Mouse (Mus musculus): ENCODE data around the gene Sar1a. TPM values are rescaled to one million over a fixed set of nuclear protein-coding genes. Genes with fewer than 3 reads are reported as not detected.

Gene Sar1a
- 135 and 146 TPM in 2 replicates for polyA plus RNA-seq (2015; fragmentation: Nextera tagmentation; extraction: Ambion mirVana)

- Histone ChIP-seq H3K4me1 (replicated peaks; ENCODE audit: control insufficient read depth, insufficient read depth) (no peaks in the 10 kb centered on the region; the same call in 1 of the 2 replicates), H3K4me3 (ENCODE audit: low read depth, low read length) (peak within 1 kb of the TSS; percentile 91), H3K27ac (replicated peaks) (peak within 1 kb of the TSS; percentile 93), H3K9ac (ENCODE audit: low read length) (peak within 1 kb of the TSS; percentile 96), H3K27me3 (ENCODE audit: control insufficient read depth, insufficient read depth, low read length) (no peaks in the 10 kb centered on the region), H3K36me3 (ENCODE audit: control insufficient read depth, insufficient read depth, low read length) (no peaks in the 10 kb centered on the region), H3K4me2 (replicated peaks; ENCODE audit: low read depth) (peak within 1 kb of the TSS; percentile 77), H3K9me3 (ENCODE audit: control insufficient read depth, low read length) (no peaks in the 10 kb centered on the region)
- ATAC-seq (ENCODE audit: low FRiP score, low TSS enrichment): peak; percentile 100
- DNase-seq (ENCODE audit: low spot score): peak; percentile 99
- WGBS: under 1% methylated on average over 80 of the region's 84 CpGs
- TF ChIP-seq EP300 (optimal IDR thresholded peaks at IDR 0.05) (no peak), CTCF (IDR thresholded peaks at IDR 0.05; ENCODE audit: low read depth) (no peak)
Measured at GRCm38 (mm10) chr10:61680015-61680913, at the start of gene Sar1a. Gene Sar1a, plus strand, starts transcription at chr10:61680299.

- H3K27ac ChIP-seq (replicated peaks): no peak overlapping the region
- H3K9ac ChIP-seq (ENCODE audit: low read length): no peak overlapping the region
- H3K36me3 ChIP-seq (ENCODE audit: control insufficient read depth, insufficient read depth, low read length): no peaks in the 10 kb centered on the region
- no peak for DNase-seq (ENCODE audit: low spot score)
- 74% methylated on average over 10 of the region's 10 CpGs for WGBS
- no peak overlapping the region for H3K4me3 ChIP-seq (ENCODE audit: low read depth, low read length)
- TF ChIP-seq EP300 (optimal IDR thresholded peaks at IDR 0.05) (no peak), CTCF (IDR thresholded peaks at IDR 0.05; ENCODE audit: low read depth) (no peak)
- H3K4me1 ChIP-seq (replicated peaks; ENCODE audit: control insufficient read depth, insufficient read depth): no peaks in the 10 kb centered on the region
- no peak overlapping the region for H3K4me2 ChIP-seq (replicated peaks; ENCODE audit: low read depth)
- H3K27me3 ChIP-seq (ENCODE audit: control insufficient read depth, insufficient read depth, low read length): no peaks in the 10 kb centered on the region
- no peak for ATAC-seq (ENCODE audit: low FRiP score, low TSS enrichment)
- H3K9me3 ChIP-seq (ENCODE audit: control insufficient read depth, low read length): no peaks in the 10 kb centered on the region
Measured at GRCm38 (mm10) chr10:61632445-61632844, 47.7 kb upstream of the Sar1a start.

GRCm38 (mm10) chr10:61637055-61637454 lies 43.0 kb upstream of the Sar1a start:
- WGBS: 75% methylated on average over 7 of the region's 7 CpGs
- no peak for TF ChIP-seq CTCF (IDR thresholded peaks at IDR 0.05; ENCODE audit: low read depth)
- no peak for TF ChIP-seq EP300 (optimal IDR thresholded peaks at IDR 0.05)

GRCm38 (mm10) chr10:61640363-61640762 lies 39.7 kb upstream of the Sar1a start:
- no peaks in the 10 kb centered on the region for H3K36me3 ChIP-seq (ENCODE audit: control insufficient read depth, insufficient read depth, low read length)
- no peak overlapping the region for H3K9ac ChIP-seq (ENCODE audit: low read length)
- no peaks in the 10 kb centered on the region for H3K9me3 ChIP-seq (ENCODE audit: control insufficient read depth, low read length)
- no peak overlapping the region for H3K4me3 ChIP-seq (ENCODE audit: low read depth, low read length)
- no peaks in the 10 kb centered on the region for H3K27me3 ChIP-seq (ENCODE audit: control insufficient read depth, insufficient read depth, low read length)
- TF ChIP-seq CTCF (IDR thresholded peaks at IDR 0.05; ENCODE audit: low read depth) (no peak), EP300 (optimal IDR thresholded peaks at IDR 0.05) (no peak)
- ATAC-seq (ENCODE audit: low FRiP score, low TSS enrichment) (no peak), DNase-seq (ENCODE audit: low spot score) (no peak)
- no peak overlapping the region for H3K27ac ChIP-seq (replicated peaks)
- no peaks in the 10 kb centered on the region for H3K4me1 ChIP-seq (replicated peaks; ENCODE audit: control insufficient read depth, insufficient read depth)
- 61% methylated on average over 4 of the region's 4 CpGs for WGBS
- H3K4me2 ChIP-seq (replicated peaks; ENCODE audit: low read depth): no peak overlapping the region

More at GRCm38 (mm10) chr10:61637055-61637454, 43.0 kb upstream of the Sar1a start:
- H3K9ac ChIP-seq (ENCODE audit: low read length): no peak overlapping the region
- H3K36me3 ChIP-seq (ENCODE audit: control insufficient read depth, insufficient read depth, low read length): no peaks in the 10 kb centered on the region
- H3K9me3 ChIP-seq (ENCODE audit: control insufficient read depth, low read length): no peaks in the 10 kb centered on the region
- H3K27ac ChIP-seq (replicated peaks): no peak overlapping the region
- no peaks in the 10 kb centered on the region for H3K4me1 ChIP-seq (replicated peaks; ENCODE audit: control insufficient read depth, insufficient read depth)
- H3K4me2 ChIP-seq (replicated peaks; ENCODE audit: low read depth): no peak overlapping the region
- no peaks in the 10 kb centered on the region for H3K27me3 ChIP-seq (ENCODE audit: control insufficient read depth, insufficient read depth, low read length)
- H3K4me3 ChIP-seq (ENCODE audit: low read depth, low read length): no peak overlapping the region
- no peak for ATAC-seq (ENCODE audit: low FRiP score, low TSS enrichment)
- no peak for DNase-seq (ENCODE audit: low spot score)

GRCm38 (mm10) chr10:61646557-61646956 lies 33.5 kb upstream of the Sar1a start:
- Histone ChIP-seq H3K4me2 (replicated peaks; ENCODE audit: low read depth) (no peak overlapping the region), H3K36me3 (ENCODE audit: control insufficient read depth, insufficient read depth, low read length) (no peaks in the 10 kb centered on the region), H3K9me3 (ENCODE audit: control insufficient read depth, low read length) (no peaks in the 10 kb centered on the region), H3K9ac (ENCODE audit: low read length) (no peak overlapping the region), H3K27ac (replicated peaks) (no peak overlapping the region), H3K4me3 (ENCODE audit: low read depth, low read length) (no peak overlapping the region), H3K4me1 (replicated peaks; ENCODE audit: control insufficient read depth, insufficient read depth) (0 out of 2 replicates have a peak, but pooled peaks cover 3% of the 10 kb centered on the region), H3K27me3 (ENCODE audit: control insufficient read depth, insufficient read depth, low read length) (no peaks in the 10 kb centered on the region)
- 52% methylated on average over 7 of the region's 7 CpGs for WGBS
- ATAC-seq (ENCODE audit: low FRiP score, low TSS enrichment) (peak; percentile 71), DNase-seq (ENCODE audit: low spot score) (peak; percentile 68)
- TF ChIP-seq CTCF (IDR thresholded peaks at IDR 0.05; ENCODE audit: low read depth): no peak
- TF ChIP-seq EP300 (optimal IDR thresholded peaks at IDR 0.05): no peak
